Mouse (Mus musculus) embryonic stem cell, embryonic (primary cell): Measurements from ENCODE around the gene 4930412O13Rik.

Experiments
- CTCF ChIA-PET, 4 experiments: fragments of 300-600 bp in 2 of 4; fragments of 350-600 bp in 2 of 4; sonication (Branson Sonifier 250); formaldehyde crosslinking; loops; one replicate each; lab custom pipeline; 2022; ENCODE audit warnings: inconsistent platforms in 2 of 4; lab: Charles Lee
- POLR2A ChIA-PET, 4 experiments: fragments of 300-600 bp in 2 of 4; fragments of 350-600 bp in 2 of 4; sonication (Branson Sonifier 250); formaldehyde crosslinking; loops; one replicate each; lab custom pipeline; 2022; ENCODE audit warnings: antibody characterized with exemption in 4 of 4, inconsistent platforms in 1 of 4; lab: Charles Lee

The 4930412O13Rik gene

GRCm38 (mm10) chr2:9887636-9888035 lies 6.6 kb downstream of the 4930412O13Rik start:
- CTCF ChIA-PET = interaction anchor here in 1 of 4 experiments (0.6 kb wide), 1 partner anchor 762 kb away, joined by 3 read pairs; no protein-coding TSS in a partner anchor
- POLR2A ChIA-PET = interaction anchor here in 1 of 4 experiments (0.6 to 1.6 kb wide), 4 partner anchors 9 to 267 kb away, joined by 3 to 5 read pairs (median 5); no protein-coding TSS in a partner anchor

GRCm38 (mm10) chr2:9888913-9889650 lies 8.0 kb downstream of the 4930412O13Rik start, which contains the start of gene 9230102O04Rik:
9230102O04Rik (minus strand) TSS chr2:9889540.
- ChIA-PET POLR2A (interaction anchor here in 2 of 4 experiments (1.0 to 3.0 kb wide), 6 partner anchors 9 to 32 kb away, joined by 4 to 23 read pairs (median 6); no protein-coding TSS in a partner anchor), CTCF (interaction anchor here in 3 of 4 experiments (0.6 to 1.3 kb wide), 6 partner anchors 9 to 1213 kb away, joined by 3 to 5 read pairs (median 4); no protein-coding TSS in a partner anchor)

- ChIA-PET POLR2A (interaction anchor here in 2 of 4 experiments (1.0 to 3.0 kb wide), 6 partner anchors 9 to 32 kb away, joined by 4 to 23 read pairs (median 6); no protein-coding TSS in a partner anchor), CTCF (interaction anchor here in 2 of 4 experiments (0.6 to 1.3 kb wide), 3 partner anchors 10 to 121 kb away, joined by 3 to 5 read pairs (median 4); no protein-coding TSS in a partner anchor)
Measured at GRCm38 (mm10) chr2:9889651-9890183, 8.7 kb downstream of the 4930412O13Rik start, which contains the start of gene Gata3. Gata3 (minus strand) TSS chr2:9890034.

GRCm38 (mm10) chr2:9890251-9890650 lies 9.2 kb downstream of the 4930412O13Rik start:
- POLR2A ChIA-PET = interaction anchor here in 2 of 4 experiments (1.0 to 3.0 kb wide), 4 partner anchors 8 to 16 kb away, joined by 5 to 23 read pairs (median 8); no protein-coding TSS in a partner anchor
- CTCF ChIA-PET = interaction anchor here in 1 of 4 experiments (1.2 kb wide), 1 partner anchor 11 kb away, joined by 5 read pairs; no protein-coding TSS in a partner anchor

- POLR2A ChIA-PET = interaction anchor here in 1 of 4 experiments (3.0 kb wide), 1 partner anchor 12 kb away, joined by 23 read pairs; no protein-coding TSS in a partner anchor
- CTCF ChIA-PET = no interaction called here
Measured at GRCm38 (mm10) chr2:9890906-9891305, 9.9 kb downstream of the 4930412O13Rik start.

- ChIA-PET POLR2A (interaction anchor here in 2 of 4 experiments (0.5 to 1.2 kb wide), 3 partner anchors 11 to 142 kb away, joined by 3 to 5 read pairs (median 4); no protein-coding TSS in a partner anchor), CTCF (no interaction called here)
Measured at GRCm38 (mm10) chr2:9892541-9892940, 11.5 kb downstream of the 4930412O13Rik start.

GRCm38 (mm10) chr2:9893272-9893953 lies 12.4 kb downstream of the 4930412O13Rik start:
- CTCF ChIA-PET = interaction anchor here in 1 of 4 experiments (0.7 kb wide), 1 partner anchor 77 kb away, joined by 8 read pairs; no protein-coding TSS in a partner anchor
- POLR2A ChIA-PET = interaction anchor here in 2 of 4 experiments (0.6 to 1.2 kb wide), 3 partner anchors 12 to 176 kb away, joined by 4 read pairs; no protein-coding TSS in a partner anchor

- ChIA-PET CTCF (no interaction called here), POLR2A (interaction anchor here in 1 of 4 experiments (0.7 kb wide), 1 partner anchor 23 kb away, joined by 5 read pairs; no protein-coding TSS in a partner anchor)
Measured at GRCm38 (mm10) chr2:9894836-9895593, 14.0 kb downstream of the 4930412O13Rik start.

GRCm38 (mm10) chr2:9896097-9896770 lies 15.2 kb downstream of the 4930412O13Rik start:
- CTCF ChIA-PET = interaction anchor here in 3 of 4 experiments (0.6 to 1.1 kb wide), 4 partner anchors 202 to 715 kb away, joined by 3 to 9 read pairs (median 3); no protein-coding TSS in a partner anchor

GRCm38 (mm10) chr2:9897846-9898245 lies 16.8 kb downstream of the 4930412O13Rik start:
- ChIA-PET CTCF (no interaction called here), POLR2A (interaction anchor here in 1 of 4 experiments (0.9 to 2.2 kb wide), 3 partner anchors 8 to 26 kb away, joined by 3 to 5 read pairs (median 3); partner anchors contain the start of gene Gata3)

More at GRCm38 (mm10) chr2:9896097-9896770, 15.2 kb downstream of the 4930412O13Rik start:
- POLR2A ChIA-PET = interaction anchor here in 3 of 4 experiments (0.6 to 2.0 kb wide), 12 partner anchors 9 to 1453 kb away, joined by 3 to 7 read pairs (median 3); no protein-coding TSS in a partner anchor

- ChIA-PET POLR2A (interaction anchor here (0.6 to 1.7 kb wide), 7 partner anchors 14 to 264 kb away, joined by 3 to 4 read pairs (median 3); partner anchors contain the start of genes Atp5c1 (in 2 of the 4) and Kin (in 2 of the 4)), CTCF (interaction anchor here in 2 of 4 experiments (0.6 to 0.7 kb wide), 2 partner anchors 33 to 431 kb away, joined by 3 read pairs; no protein-coding TSS in a partner anchor)
Measured at GRCm38 (mm10) chr2:9903854-9904560, 23.0 kb downstream of the 4930412O13Rik start.

- ChIA-PET POLR2A (interaction anchor here in 2 of 4 experiments (0.7 to 1.0 kb wide), 3 partner anchors 10 to 50 kb away, joined by 3 read pairs; no protein-coding TSS in a partner anchor), CTCF (no interaction called here)
Measured at GRCm38 (mm10) chr2:9905995-9906394, 24.9 kb downstream of the 4930412O13Rik start.

- ChIA-PET CTCF (no interaction called here), POLR2A (interaction anchor here in 1 of 4 experiments (1.3 to 1.6 kb wide), 5 partner anchors 9 to 91 kb away, joined by 3 to 6 read pairs (median 4); no protein-coding TSS in a partner anchor)
Measured at GRCm38 (mm10) chr2:9917602-9918001, 36.5 kb downstream of the 4930412O13Rik start.

GRCm38 (mm10) chr2:9918691-9919471 lies 37.8 kb downstream of the 4930412O13Rik start:
- POLR2A ChIA-PET = interaction anchor here in 2 of 4 experiments (0.6 to 1.6 kb wide), 6 partner anchors 10 to 266 kb away, joined by 3 to 6 read pairs (median 4); no protein-coding TSS in a partner anchor
- CTCF ChIA-PET = interaction anchor here in 1 of 4 experiments (0.6 kb wide), 1 partner anchor 178 kb away, joined by 3 read pairs; no protein-coding TSS in a partner anchor
